In genomic region chr17:58268058-58268457, GRCm38 (mm10) we compare ENCODE assay signal across 23 mouse cellular contexts.
"Had no signal": no experiment of that assay in that cellular context is flagged by ENCODE, and none has a peak within 500 bp of the region (broad histone marks: within the 10 kb centered on the region; RNA-seq: fewer than 3 reads in every experiment).

No protein-coding gene starts in this region.

- DNase-seq: cerebellum, adult 9-10 months; cerebellum, adult 9-11 months; cerebellum, postnatal 10 days; cerebellum, postnatal 14 days; cerebellum, postnatal 25 days; cerebellum, postnatal 36 days; embryo, embryonic 11 days; forebrain, postnatal 0 days; gastrocnemius, adult 2 months; gastrocnemius, postnatal 10 days; gastrocnemius, postnatal 14 days; gastrocnemius, postnatal 25 days; gastrocnemius, postnatal 36 days; heart, adult 18-20 months; heart, adult 2 months had no signal

- ATAC-seq: forebrain, embryonic 13.5 days; forebrain, embryonic 14.5 days; forebrain, embryonic 15.5 days; forebrain, embryonic 16.5 days; forebrain, postnatal 0 days had no signal

- H3K27me3 ChIP-seq: embryonic facial prominence, embryonic 12.5 days; embryonic facial prominence, embryonic 13.5 days; embryonic facial prominence, embryonic 15.5 days; forebrain, embryonic 12.5 days; forebrain, embryonic 13.5 days; forebrain, embryonic 15.5 days had no signal
